8 mouse cellular contexts compared by ENCODE assay signal in genomic region chr9:43105664-43106361, GRCm38 (mm10). TPM values are rescaled to one million over a fixed set of nuclear protein-coding genes. Genes with fewer than 3 reads are reported as not detected.
A peak's percentile ranks its signal among the peaks of the same experiment; 100 is the strongest.
DNase-seq lines count a peak whose midpoint lies in the region; ATAC-seq and TF ChIP-seq lines count a peak whose summit lies in the region.

No protein-coding gene starts in this region.

- H3K27me3 ChIP-seq in embryonic facial prominence, embryonic 15.5 days: no peaks in the 10 kb centered on the region
- no peaks in the 10 kb centered on the region for H3K27me3 ChIP-seq in limb, embryonic 13.5 days
- no peaks in the 10 kb centered on the region for H3K27me3 ChIP-seq in midbrain, embryonic 15.5 days (replicated peaks)

- peak; percentile 89 for ATAC-seq in embryonic facial prominence, embryonic 15.5 days (ENCODE audit: insufficient number of reproducible peaks, low FRiP score, low TSS enrichment, low read depth)
- ATAC-seq in limb, embryonic 13.5 days (ENCODE audit: low FRiP score, low read depth): peak; percentile 88
- ATAC-seq in midbrain, embryonic 15.5 days (replicated peaks): peak; percentile 82

- H3K36me3 ChIP-seq in embryonic facial prominence, embryonic 15.5 days: peaks cover 3% of the 10 kb centered on the region; the same call in 1 of the 2 replicates
- peaks cover 6% of the 10 kb centered on the region for H3K36me3 ChIP-seq in limb, embryonic 13.5 days
- H3K36me3 ChIP-seq in midbrain, embryonic 15.5 days (replicated peaks): no peaks in the 10 kb centered on the region

- peak overlapping the region; percentile 81 for H3K9ac ChIP-seq in embryonic facial prominence, embryonic 15.5 days
- H3K9ac ChIP-seq in limb, embryonic 13.5 days: peak overlapping the region; percentile 97
- peak overlapping the region; percentile 78 for H3K9ac ChIP-seq in midbrain, embryonic 15.5 days

- peak overlapping the region; percentile 85 for H3K4me2 ChIP-seq in embryonic facial prominence, embryonic 15.5 days (replicated peaks)
- peak overlapping the region; percentile 78 for H3K4me2 ChIP-seq in limb, embryonic 13.5 days (replicated peaks)
- peak overlapping the region; percentile 74 for H3K4me2 ChIP-seq in midbrain, embryonic 15.5 days

- H3K9me3 ChIP-seq in embryonic facial prominence, embryonic 15.5 days (replicated peaks): no peaks in the 10 kb centered on the region
- no peaks in the 10 kb centered on the region for H3K9me3 ChIP-seq in limb, embryonic 13.5 days
- H3K9me3 ChIP-seq in midbrain, embryonic 15.5 days: no peaks in the 10 kb centered on the region

- H3K4me1 ChIP-seq in bone marrow, adult 2 months (ENCODE audit: control insufficient read depth, insufficient read depth, low read length): no peaks in the 10 kb centered on the region
- H3K4me1 ChIP-seq in embryonic facial prominence, embryonic 15.5 days: peaks cover 42% of the 10 kb centered on the region
- H3K4me1 ChIP-seq in limb, embryonic 13.5 days: peaks cover 34% of the 10 kb centered on the region
- peaks cover 39% of the 10 kb centered on the region for H3K4me1 ChIP-seq in midbrain, embryonic 15.5 days

- peak; percentile 24; the same call in 1 of the 2 replicates for TF ChIP-seq POLR2A in bone marrow, adult 2 months (IDR thresholded peaks at IDR 0.05; ENCODE audit: borderline replicate concordance, control insufficient read depth, low read depth, low read length)

- H3K27ac ChIP-seq in bone marrow, adult 2 months (ENCODE audit: control insufficient read depth, insufficient read depth, low read depth, low read length, poor library complexity): peak overlapping the region; percentile 87
- H3K27ac ChIP-seq in embryonic facial prominence, embryonic 15.5 days (replicated peaks): peak overlapping the region; percentile 96
- peak overlapping the region; percentile 94 for H3K27ac ChIP-seq in limb, embryonic 13.5 days
- peak overlapping the region; percentile 84 for H3K27ac ChIP-seq in midbrain, embryonic 15.5 days

- DNase-seq in A20 (ENCODE audit: low read depth, low spot score): peak; percentile 89
- peak; percentile 94 for DNase-seq in heart, adult 8-10 months (ENCODE audit: low spot score)
- peak; percentile 92 for DNase-seq in kidney, adult 8-10 months
- peak; percentile 52 to 69 for DNase-seq in spleen, postnatal 14 days (ENCODE audit: low spot score in 2 of 2)

- under 1% methylated on average over 81 of the region's 91 CpGs for WGBS in bone marrow, adult 2 months
- WGBS in embryonic facial prominence, embryonic 15.5 days: under 1% methylated on average over 76 of the region's 91 CpGs
- under 1% methylated on average over 78 of the region's 91 CpGs for WGBS in limb, embryonic 13.5 days
- under 1% methylated on average over 91 of the region's 91 CpGs for WGBS in midbrain, embryonic 15.5 days

- TF ChIP-seq CTCF in bone marrow, adult 2 months (IDR thresholded peaks at IDR 0.05; ENCODE audit: control insufficient read depth, insufficient read depth, low read length): no peak

- peak overlapping the region; percentile 69 for H3K4me3 ChIP-seq in bone marrow, adult 2 months (replicated peaks; ENCODE audit: control insufficient read depth, low read depth, low read length)
- H3K4me3 ChIP-seq in embryonic facial prominence, embryonic 15.5 days (replicated peaks): peak overlapping the region; percentile 82
- H3K4me3 ChIP-seq in limb, embryonic 13.5 days: peak overlapping the region; percentile 87
- peak overlapping the region; percentile 86 for H3K4me3 ChIP-seq in midbrain, embryonic 15.5 days

RNA-seq across cellular contexts. Expression of gene Arhgef12, which starts 1.2 kb away (rescaled TPM):
- 21.1 and 29.7 TPM in 2 replicates for polyA plus RNA-seq in bone marrow, adult 2 months (2011; ENCODE audit: insufficient read depth, insufficient read length, low replicate concordance, missing spikeins)
- polyA plus RNA-seq in embryonic facial prominence, embryonic 15.5 days (2015; fragmentation: Nextera tagmentation; extraction: Ambion mirVana): 12.2 and 14.3 TPM in 2 replicates
- 100 to 1,000 TPM; 132 to 160 (median 141) TPM for total RNA-seq in heart, adult 8-10 months (2022)
- 11.5 and 12.3 TPM in 2 replicates for polyA plus RNA-seq in limb, embryonic 13.5 days (2015; fragmentation: Nextera tagmentation; extraction: Ambion mirVana)
- polyA plus RNA-seq in midbrain, embryonic 15.5 days (2015; fragmentation: Nextera tagmentation; extraction: Ambion mirVana): 24.8 and 29.1 TPM in 2 replicates

RNA-seq across cellular contexts. Expression of gene Tmem136, which starts 10.6 kb away (rescaled TPM):
- polyA plus RNA-seq in bone marrow, adult 2 months (2011; ENCODE audit: insufficient read depth, insufficient read length, low replicate concordance, missing spikeins): 2.1 TPM in 1 of 2 replicates, not detected in the other
- 5.7 TPM in 2 replicates for polyA plus RNA-seq in embryonic facial prominence, embryonic 15.5 days (2015; fragmentation: Nextera tagmentation; extraction: Ambion mirVana)
- 1 to 10 TPM; 3.9 to 7.5 (median 6.6) TPM for total RNA-seq in heart, adult 8-10 months (2022)
- 8.3 and 8.8 TPM in 2 replicates for polyA plus RNA-seq in limb, embryonic 13.5 days (2015; fragmentation: Nextera tagmentation; extraction: Ambion mirVana)
- 10.5 and 13.0 TPM in 2 replicates for polyA plus RNA-seq in midbrain, embryonic 15.5 days (2015; fragmentation: Nextera tagmentation; extraction: Ambion mirVana)

Comparison
In these comparisons a context has a peak if more than half of its experiments do, and no peak if none do; other contexts are left out.
1. Peak in every context shown above with its lines: DNase-seq, ATAC-seq, H3K4me3 ChIP-seq and H3K27ac ChIP-seq.